Mouse (Mus musculus) CH12.LX (cell line): ENCODE data around the gene Caln1. TPM values are rescaled to one million over a fixed set of nuclear protein-coding genes. Genes with fewer than 3 reads are reported as not detected.

Experiments
- DNase-seq: peaks from one replicate; pipeline ENCODE4 v3.0.0-alpha.2; 2013; ENCODE audit errors: extremely low read depth
- H3K27ac ChIP-seq: 2 replicates; pipeline ENCODE4 v1.5.1; 2012; ENCODE audit warnings: low read depth, mild to moderate bottlenecking, control low read depth, moderate library complexity; ENCODE audit not compliant: insufficient read depth
- H3K27me3 ChIP-seq: replicated peaks from 2 replicates; pipeline ENCODE3; 2012; ENCODE audit warnings: inconsistent platforms
- H3K36me3 ChIP-seq, 2 experiments: replicated peaks in 1 of 2; 2 replicates each; pipeline versions ENCODE3 to v1.6.1; 2012; ENCODE audit warnings: inconsistent platforms in 1 of 2, low read length in 1 of 2, mild to moderate bottlenecking in 1 of 2, mixed read lengths in 1 of 2, moderate library complexity in 1 of 2; ENCODE audit not compliant: control insufficient read depth in 1 of 2, insufficient read depth in 1 of 2
- H3K4me1 ChIP-seq, 2 experiments: 2 replicates each; pipeline ENCODE4 v1.6.1; 2012; ENCODE audit warnings: inconsistent platforms in 1 of 2, moderate library complexity in 1 of 2; ENCODE audit not compliant: insufficient read depth in 2 of 2, control insufficient read depth in 1 of 2
- H3K4me2 ChIP-seq: 2 replicates; pipeline ENCODE4 v1.6.1; 2012; ENCODE audit warnings: low read depth, mild to moderate bottlenecking, control low read depth; ENCODE audit not compliant: poor library complexity, insufficient read depth, severe bottlenecking
- H3K4me3 ChIP-seq, 3 experiments: fragments of 150-350 bp in 1 of 3; sonication (generic) in 1 of 3; replicated peaks in 1 of 3; 2 replicates each; pipeline versions ENCODE3 to v1.5.1; 2011 to 2012; ENCODE audit warnings: low read depth in 2 of 3, low read length in 2 of 3, mild to moderate bottlenecking in 2 of 3, moderate library complexity in 2 of 3, control low read depth in 1 of 3, improper control_type of control experiment in 1 of 3, inconsistent platforms in 1 of 3, mixed read lengths in 1 of 3; ENCODE audit not compliant: poor library complexity in 1 of 3
- H3K79me2 ChIP-seq: replicated peaks from 2 replicates; pipeline ENCODE4 v1.6.1; 2012; ENCODE audit warnings: mild to moderate bottlenecking, moderate library complexity; ENCODE audit not compliant: control insufficient read depth, poor library complexity, insufficient read depth, severe bottlenecking; ENCODE audit errors: extremely low read depth
- H3K9ac ChIP-seq: 2 replicates; pipeline ENCODE4 v1.6.1; 2012; ENCODE audit warnings: low read depth, mild to moderate bottlenecking, control low read depth, moderate library complexity; ENCODE audit not compliant: insufficient read depth
- H3K9me3 ChIP-seq: replicated peaks from 2 replicates; pipeline ENCODE3; 2012; ENCODE audit warnings: low read length, inconsistent platforms, mixed read lengths
- CHD1 ChIP-seq: IDR thresholded peaks from 2 replicates; pipeline ENCODE4 v1.6.1; 2012; ENCODE audit warnings: low read depth, low read length, improper control_type of control experiment, inconsistent platforms
- CHD2 ChIP-seq: IDR thresholded peaks from 2 replicates; pipeline ENCODE4 v1.6.1; 2011; ENCODE audit warnings: low read length, improper control_type of control experiment
- CTCF ChIP-seq, 2 experiments: IDR thresholded peaks in 1 of 2; conservative IDR thresholded peaks in 1 of 2; 2 replicates each; pipeline ENCODE4 v1.5.1; 2011 to 2012; ENCODE audit warnings: low read depth in 2 of 2, low read length in 2 of 2, improper control_type of control experiment in 1 of 2, inconsistent platforms in 1 of 2, mild to moderate bottlenecking in 1 of 2, moderate library complexity in 1 of 2
- ELF1 ChIP-seq: IDR thresholded peaks from 2 replicates; pipeline ENCODE4 v1.6.1; 2014; ENCODE audit warnings: low read depth, mild to moderate bottlenecking, inconsistent platforms, low read length, improper control_type of control experiment
- EP300 ChIP-seq: IDR thresholded peaks from 2 replicates; pipeline ENCODE4 v1.6.1; 2011; ENCODE audit warnings: low read length, improper control_type of control experiment
- ETS1 ChIP-seq: conservative IDR thresholded peaks from 2 replicates; pipeline ENCODE4 v1.6.1; 2012; ENCODE audit warnings: low read depth, mild to moderate bottlenecking, inconsistent platforms, low read length, improper control_type of control experiment, moderate library complexity
- IRF4 ChIP-seq: IDR thresholded peaks from 2 replicates; pipeline ENCODE4 v1.6.1; 2014; ENCODE audit warnings: low read depth, mild to moderate bottlenecking, inconsistent platforms, low read length, improper control_type of control experiment
- JUN ChIP-seq: IDR thresholded peaks from 2 replicates; pipeline ENCODE4 v1.6.1; 2011; ENCODE audit warnings: low read depth, mild to moderate bottlenecking, low read length, improper control_type of control experiment, moderate library complexity; ENCODE audit not compliant: insufficient read depth
- JUND ChIP-seq: conservative IDR thresholded peaks from 2 replicates; pipeline ENCODE4 v1.6.1; 2011; ENCODE audit warnings: low read depth, low read length, improper control_type of control experiment
- KAT2A ChIP-seq: IDR thresholded peaks from 2 replicates; pipeline ENCODE4 v1.6.1; 2012; ENCODE audit warnings: low read length, improper control_type of control experiment, inconsistent platforms; ENCODE audit not compliant: insufficient replicate concordance
- MAFK ChIP-seq: IDR thresholded peaks from 2 replicates; pipeline ENCODE4 v1.6.1; 2011; ENCODE audit warnings: low read length, improper control_type of control experiment; ENCODE audit not compliant: insufficient replicate concordance
- MAX ChIP-seq: IDR thresholded peaks from 2 replicates; pipeline ENCODE4 v1.6.1; 2011; ENCODE audit warnings: low read length, improper control_type of control experiment
- MAZ ChIP-seq: IDR thresholded peaks from 2 replicates; pipeline ENCODE4 v1.6.1; 2012; ENCODE audit warnings: low read depth, mild to moderate bottlenecking, inconsistent platforms, low read length, improper control_type of control experiment, moderate library complexity
- MEF2A ChIP-seq: IDR thresholded peaks from 2 replicates; pipeline ENCODE4 v1.6.1; 2014; ENCODE audit warnings: low read depth, mild to moderate bottlenecking, inconsistent platforms, low read length, improper control_type of control experiment, borderline replicate concordance
- MXI1 ChIP-seq: IDR thresholded peaks from 2 replicates; pipeline ENCODE4 v1.6.1; 2011; ENCODE audit warnings: mild to moderate bottlenecking, low read depth, low read length, improper control_type of control experiment
- NELFE ChIP-seq: IDR thresholded peaks from 2 replicates; pipeline ENCODE4 v1.6.1; 2011; ENCODE audit warnings: low read depth, low read length, improper control_type of control experiment
- PAX5 ChIP-seq: IDR thresholded peaks from 2 replicates; pipeline ENCODE4 v1.6.1; 2012; ENCODE audit warnings: low read length, inconsistent platforms, mixed read lengths
- POLR2A ChIP-seq: IDR thresholded peaks from 2 replicates; pipeline ENCODE4 v1.6.1; 2011; ENCODE audit warnings: low read depth, mild to moderate bottlenecking, improper control_type of control experiment, low read length
- POLR2AphosphoS2 ChIP-seq: IDR thresholded peaks from 2 replicates; pipeline ENCODE4 v1.6.1; 2011; ENCODE audit warnings: low read depth, low read length, improper control_type of control experiment
- RCOR1 ChIP-seq: conservative IDR thresholded peaks from 2 replicates; pipeline ENCODE4 v1.6.1; 2012; ENCODE audit warnings: low read depth, mild to moderate bottlenecking, inconsistent platforms, low read length, improper control_type of control experiment
- SIN3A ChIP-seq: IDR thresholded peaks from 2 replicates; pipeline ENCODE4 v1.6.1; 2012; ENCODE audit warnings: low read length, improper control_type of control experiment, inconsistent platforms
- SMC3 ChIP-seq: IDR thresholded peaks from 2 replicates; pipeline ENCODE4 v1.6.1; 2011; ENCODE audit warnings: low read depth, low read length, improper control_type of control experiment
- TBP ChIP-seq: conservative IDR thresholded peaks from 2 replicates; pipeline ENCODE4 v1.6.1; 2011; ENCODE audit warnings: low read depth, low read length, improper control_type of control experiment
- UBTF ChIP-seq: IDR thresholded peaks from 2 replicates; pipeline ENCODE4 v1.6.1; 2012; ENCODE audit warnings: low read depth, mild to moderate bottlenecking, inconsistent platforms, low read length, improper control_type of control experiment, moderate library complexity
- USF2 ChIP-seq: conservative IDR thresholded peaks from 2 replicates; pipeline ENCODE4 v1.6.1; 2011; ENCODE audit warnings: low read depth, low read length, improper control_type of control experiment
- ZKSCAN1 ChIP-seq: IDR thresholded peaks from 2 replicates; pipeline ENCODE4 v1.6.1; 2012; ENCODE audit warnings: low read depth, inconsistent platforms, low read length, improper control_type of control experiment, borderline replicate concordance
- ZMIZ1 ChIP-seq: IDR thresholded peaks from 2 replicates; pipeline ENCODE4 v1.6.1; 2012; ENCODE audit warnings: low read depth, mild to moderate bottlenecking, inconsistent platforms, low read length, improper control_type of control experiment
- ZNF384 ChIP-seq: IDR thresholded peaks from 2 replicates; pipeline ENCODE4 v1.6.1; 2012; ENCODE audit warnings: low read depth, low read length, improper control_type of control experiment, inconsistent platforms
- dilution Hi-C: fragments of 300-500 bp; cut with MboI; formaldehyde crosslinking; loops from 2 replicates; pipeline ENCODE4 v1.14.3; 2020; ENCODE audit warnings: low sequenced_read_pairs; ENCODE audit not compliant: extremely low pct_unique_long_range_greater_than_20kb, extremely low pct_ligation_motif_present
- in situ Hi-C: fragments of 300-500 bp; cut with MboI; formaldehyde crosslinking; loops from 3 replicates; pipeline ENCODE4 v1.14.3; 2019; ENCODE audit warnings: low sequenced_read_pairs, low pct_ligation_motif_present, low pct_unique_long_range_greater_than_20kb, mixed read lengths
- polyA plus RNA-seq: library from polyadenylated mRNA; unstranded; fragments of >175 nt; gene quantifications from 2 replicates; pipeline ENCODE4 v1.2.1, GENCODE M21; 2012; ENCODE audit warnings: low read depth; ENCODE audit not compliant: insufficient read length
- total RNA-seq, 2 experiments: library from RNA; depleted of rRNA; stranded (reverse); fragments of 300-350 nt in 1 of 2; fragments of >200 nt in 1 of 2; gene quantifications; 2 replicates each; pipeline ENCODE4 v1.2.3; 2012 to 2014

Caln1 gene
- total and polyA plus RNA-seq, 3 experiments, result under 0.01 TPM; not detected in 2

GRCm38 (mm10) chr5:130504891-130505290 lies 135.6 kb downstream of the Caln1 start:
- Histone ChIP-seq H3K9ac (no peak overlapping the region), H3K27me3 (no peaks in the 10 kb centered on the region), H3K27ac (no peak overlapping the region), H3K4me1 (no peaks in the 10 kb centered on the region), H3K4me2 (no peak overlapping the region), H3K36me3 (no peaks in the 10 kb centered on the region), H3K79me2 (no peaks in the 10 kb centered on the region), H3K9me3 (peaks cover 39% of the 10 kb centered on the region), H3K4me3 (no peak overlapping the region)
- DNase-seq, result no peak
- no peak for TF ChIP-seq ZMIZ1
- TF ChIP-seq NELFE, result no peak
- TF ChIP-seq SIN3A, result no peak
- TF ChIP-seq MAZ, result no peak
- no peak for TF ChIP-seq UBTF
- no peak for TF ChIP-seq EP300
- no peak for TF ChIP-seq MEF2A
- no peak for TF ChIP-seq POLR2AphosphoS2
- TF ChIP-seq MAX, result no peak
- no peak for TF ChIP-seq RCOR1
- no peak for TF ChIP-seq KAT2A
- TF ChIP-seq MAFK, result no peak
- no peak for TF ChIP-seq TBP
- TF ChIP-seq IRF4, result no peak
- no peak for TF ChIP-seq USF2
- TF ChIP-seq SMC3, result no peak
- no peak for TF ChIP-seq PAX5
- TF ChIP-seq ELF1, result no peak
- TF ChIP-seq JUND, result no peak
- dilution Hi-C loops (no loop called here), in situ Hi-C loops (loop anchor here (25.0 kb wide), 1 partner anchor 357 kb away; no protein-coding TSS in a partner anchor)

- no peaks in the 10 kb centered on the region for H3K36me3 ChIP-seq
- H3K4me2 ChIP-seq, result no peak overlapping the region
- dilution Hi-C loops, result no loop called here
- H3K27me3 ChIP-seq, result no peaks in the 10 kb centered on the region
- DNase-seq, result no peak
- TF ChIP-seq JUN (no peak), USF2 (no peak), EP300 (no peak), POLR2A (no peak), CHD1 (no peak), ELF1 (no peak), NELFE (no peak), SMC3 (no peak), MXI1 (no peak), RCOR1 (no peak), POLR2AphosphoS2 (no peak), CTCF (conservative IDR thresholded peaks at IDR 0.05 in 1 of 2, IDR thresholded peaks at IDR 0.05 in 1 of 2; ENCODE audit: low read depth in 2 of 2, low read length in 2 of 2) (no peak), KAT2A (no peak), MAZ (no peak), CHD2 (no peak), ETS1 (no peak), ZNF384 (no peak), ZKSCAN1 (no peak)
- H3K27ac ChIP-seq, result no peak overlapping the region
- no peak overlapping the region for H3K9ac ChIP-seq
- H3K4me1 ChIP-seq, result no peaks in the 10 kb centered on the region
- in situ Hi-C loops, result loop anchor here (25.0 kb wide), 1 partner anchor 352 kb away; no protein-coding TSS in a partner anchor
- no peak overlapping the region for H3K4me3 ChIP-seq
- peaks cover 36% of the 10 kb centered on the region for H3K9me3 ChIP-seq
- no peaks in the 10 kb centered on the region for H3K79me2 ChIP-seq
Observed at GRCm38 (mm10) chr5:130510516-130510915, 141.3 kb downstream of the Caln1 start.
